Mouse (Mus musculus) intestine, postnatal 0 days (tissue): ENCODE results near the gene Med24. TPM values are rescaled to one million over a fixed set of nuclear protein-coding genes. Genes with fewer than 3 reads are reported as not detected.

Experiments
- ATAC-seq: fragments of 200-750 bp; cut with Nextera tagmentation; 2 replicates; pipeline ENCODE4 v1.8.0; 2017; ENCODE audit warnings: mild to moderate bottlenecking, moderate TSS enrichment, moderate library complexity
- H3K27ac ChIP-seq: fragments of 300-500 bp; sonication (generic); 2 replicates; pipeline ENCODE4 v1.5.1; 2014; ENCODE audit warnings: mild to moderate bottlenecking, low read depth, low read length, moderate library complexity
- H3K27me3 ChIP-seq: fragments of 300-500 bp; sonication (generic); replicated peaks from 2 replicates; pipeline ENCODE4 v1.6.1; 2014; ENCODE audit warnings: low read length, mixed read lengths; ENCODE audit not compliant: control insufficient read depth, insufficient read depth
- H3K36me3 ChIP-seq: fragments of 300-500 bp; sonication (generic); 2 replicates; pipeline ENCODE4 v1.6.1; 2014; ENCODE audit warnings: mild to moderate bottlenecking, moderate library complexity; ENCODE audit not compliant: control insufficient read depth, insufficient read depth
- H3K4me1 ChIP-seq: fragments of 300-500 bp; sonication (generic); replicated peaks from 2 replicates; pipeline ENCODE4 v1.6.1; 2014; ENCODE audit warnings: antibody characterized with exemption, low read length, mixed read lengths; ENCODE audit not compliant: control insufficient read depth, insufficient read depth
- H3K4me2 ChIP-seq: fragments of 300-500 bp; sonication (generic); replicated peaks from 2 replicates; pipeline ENCODE4 v1.6.1; 2014; ENCODE audit warnings: low read depth, mild to moderate bottlenecking, moderate library complexity
- H3K4me3 ChIP-seq: fragments of 300-500 bp; sonication (generic); 2 replicates; pipeline ENCODE4 v1.5.1; 2014; ENCODE audit warnings: low read depth, low read length
- H3K9ac ChIP-seq: fragments of 300-500 bp; sonication (generic); 2 replicates; pipeline ENCODE4 v1.6.1; 2014; ENCODE audit warnings: mild to moderate bottlenecking, low read depth, low read length
- H3K9me3 ChIP-seq: fragments of 300-500 bp; sonication (generic); 2 replicates; pipeline ENCODE4 v1.6.1; 2016; ENCODE audit warnings: mixed run types; ENCODE audit not compliant: control insufficient read depth
- CTCF ChIP-seq: sonication (generic); IDR thresholded peaks from 2 replicates; pipeline ENCODE4 v1.5.1; 2016; ENCODE audit warnings: low read depth, mild to moderate bottlenecking, control low read depth, antibody characterized with exemption, moderate library complexity
- WGBS: fragments of 180-500 bp; shearing (Covaris S2); extraction: QIAGEN DNeasy Blood & Tissue Kit; methylation state at CpG from one replicate; pipeline ENCODE4 v1.1.7; 2014; 5-methylcytosine and 5-hydroxymethylcytosine counted together
- polyA plus RNA-seq: library from polyadenylated mRNA; unstranded; fragments of >200 nt; fragmentation: Nextera tagmentation; extraction: Ambion mirVana; gene quantifications from 2 replicates; pipeline ENCODE4 v1.2.1, GENCODE M21; 2015

The Med24 gene
- polyA plus RNA-seq, 1 experiment from 2014 or later, result 14.7 TPM

GRCm38 (mm10) chr11:98748506-98749416 lies 19.5 kb upstream of the Med24 start:
- H3K4me1 ChIP-seq, result peaks cover 54% of the 10 kb centered on the region
- H3K9ac ChIP-seq, result peak overlapping the region; percentile 31; the same call in 1 of the 2 replicates
- H3K27me3 ChIP-seq, result no peaks in the 10 kb centered on the region
- ATAC-seq, result no peak
- TF ChIP-seq CTCF, result peak; percentile 60
- peak overlapping the region; percentile 58 for H3K4me2 ChIP-seq
- peak overlapping the region; percentile 11; the same call in 1 of the 2 replicates for H3K4me3 ChIP-seq
- WGBS, result 10% methylated on average over 15 of the region's 15 CpGs
- no peaks in the 10 kb centered on the region for H3K36me3 ChIP-seq
- H3K27ac ChIP-seq, result peak overlapping the region; percentile 94
- no peaks in the 10 kb centered on the region for H3K9me3 ChIP-seq

GRCm38 (mm10) chr11:98747804-98748505 lies 18.7 kb upstream of the Med24 start:
- ATAC-seq, result no peak
- Histone ChIP-seq H3K27ac (peak overlapping the region; percentile 94), H3K27me3 (no peaks in the 10 kb centered on the region), H3K4me3 (no peak overlapping the region; the same call in 1 of the 2 replicates), H3K4me2 (peak overlapping the region; percentile 58), H3K9me3 (no peaks in the 10 kb centered on the region), H3K36me3 (no peaks in the 10 kb centered on the region), H3K9ac (0 out of 2 replicates have a peak overlapping the region, but pooled peaks have one; percentile 4), H3K4me1 (peaks cover 49% of the 10 kb centered on the region)
- TF ChIP-seq CTCF, result no peak
- 19% methylated on average over 6 of the region's 6 CpGs for WGBS

DNA sequence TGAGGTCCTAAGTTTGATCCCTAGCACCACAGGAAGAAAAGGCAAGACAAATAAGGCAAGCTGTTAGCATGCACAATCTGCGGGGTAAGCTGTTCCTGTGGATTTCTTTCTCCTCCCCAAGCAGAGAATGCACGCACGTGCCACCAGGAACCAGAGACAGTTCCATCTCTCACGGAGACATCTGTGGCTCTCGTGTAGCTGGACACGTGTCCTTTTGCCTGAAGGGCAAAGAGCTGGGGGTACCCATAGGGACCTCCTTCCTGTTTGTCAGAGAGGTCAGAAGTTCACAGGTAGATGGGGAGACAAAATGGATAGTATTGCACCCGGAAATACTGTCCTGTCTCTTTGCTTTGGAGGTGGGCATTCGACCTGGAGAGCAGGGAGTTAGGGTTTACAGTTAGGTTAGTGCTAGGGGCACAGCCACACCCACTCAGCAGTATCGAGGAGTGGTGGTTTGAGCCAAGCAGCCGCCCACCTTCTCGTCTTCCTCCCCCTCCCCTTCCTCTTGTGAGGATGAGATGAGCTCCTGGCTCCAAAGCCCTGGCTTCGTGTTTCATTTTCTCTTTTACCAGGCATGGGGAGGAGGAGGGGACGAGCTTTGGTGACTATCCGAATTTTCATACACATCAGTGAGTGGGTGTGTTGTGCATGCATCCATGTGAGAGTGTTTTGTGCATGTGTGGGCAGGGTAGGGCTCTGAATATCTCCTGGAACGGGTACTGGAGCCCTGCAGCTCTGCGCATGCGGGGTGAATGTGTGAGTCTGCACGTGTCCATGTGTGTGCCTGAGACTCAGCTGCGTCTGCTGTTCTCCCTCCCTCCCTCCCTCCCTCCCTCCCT lies 17.8 kb upstream of the Med24 start:
- Histone ChIP-seq H3K36me3 (no peaks in the 10 kb centered on the region), H3K4me2 (peak overlapping the region; percentile 58), H3K4me1 (peaks cover 45% of the 10 kb centered on the region), H3K4me3 (peak overlapping the region; percentile 26), H3K27ac (peak overlapping the region; percentile 89), H3K9ac (0 out of 2 replicates have a peak overlapping the region, but pooled peaks have one; percentile 17), H3K27me3 (no peaks in the 10 kb centered on the region), H3K9me3 (no peaks in the 10 kb centered on the region)
- WGBS, result under 1% methylated on average over 19 of the region's 19 CpGs
- peak; percentile 25 for ATAC-seq
- no peak for TF ChIP-seq CTCF

- TF ChIP-seq CTCF, result no peak
- H3K4me2 ChIP-seq, result peak overlapping the region; percentile 58
- peak overlapping the region; percentile 89 for H3K27ac ChIP-seq
- ATAC-seq, result no peak
- peaks cover 40% of the 10 kb centered on the region for H3K4me1 ChIP-seq
- no peaks in the 10 kb centered on the region for H3K36me3 ChIP-seq
- H3K27me3 ChIP-seq, result no peaks in the 10 kb centered on the region
- no peak overlapping the region for H3K4me3 ChIP-seq
- WGBS, result 34% methylated on average over 12 of the region's 12 CpGs
- no peaks in the 10 kb centered on the region for H3K9me3 ChIP-seq
- H3K9ac ChIP-seq, result no peak overlapping the region
These were observed 17.0 kb upstream of the Med24 start for GRCm38 (mm10) chr11:98745932-98746853.

GRCm38 (mm10) chr11:98744456-98745019 lies 15.3 kb upstream of the Med24 start:
- Histone ChIP-seq H3K36me3 (no peaks in the 10 kb centered on the region), H3K27me3 (no peaks in the 10 kb centered on the region), H3K27ac (peak overlapping the region; percentile 98), H3K9ac (peak overlapping the region; percentile 41; the same call in 1 of the 2 replicates), H3K9me3 (no peaks in the 10 kb centered on the region), H3K4me2 (peak overlapping the region; percentile 91), H3K4me3 (peak overlapping the region; percentile 96; the same call in 1 of the 2 replicates), H3K4me1 (peaks cover 40% of the 10 kb centered on the region)
- no peak for ATAC-seq
- TF ChIP-seq CTCF, result no peak
- 21% methylated on average over 7 of the region's 7 CpGs for WGBS
